Mouse (Mus musculus) G1E (cell line): ENCODE data around the gene Cadm2.

Experiments used
- CTCF ChIP-seq: IDR thresholded peaks from 2 replicates; pipeline ENCODE4 v1.5.1; 2012; ENCODE audit warnings: low read depth, low read length, inconsistent platforms, mixed read lengths
- GATA1 ChIP-seq: IDR thresholded peaks from 2 replicates; pipeline ENCODE4 v1.6.1; 2012; ENCODE audit warnings: borderline replicate concordance, low read length, inconsistent platforms, mixed read lengths
- GATA2 ChIP-seq: IDR thresholded peaks from 2 replicates; pipeline ENCODE4 v1.6.1; 2012; ENCODE audit warnings: low read depth, low read length, inconsistent platforms, borderline replicate concordance
- POLR2AphosphoS5 ChIP-seq: IDR thresholded peaks from 2 replicates; pipeline ENCODE4 v1.6.1; 2012; ENCODE audit warnings: low read depth, low read length, inconsistent platforms; ENCODE audit not compliant: insufficient replicate concordance
- TAL1 ChIP-seq: conservative IDR thresholded peaks from 2 replicates; pipeline ENCODE4 v1.6.1; 2012; ENCODE audit warnings: low read depth, low read length, inconsistent platforms, mixed read lengths

DNA sequence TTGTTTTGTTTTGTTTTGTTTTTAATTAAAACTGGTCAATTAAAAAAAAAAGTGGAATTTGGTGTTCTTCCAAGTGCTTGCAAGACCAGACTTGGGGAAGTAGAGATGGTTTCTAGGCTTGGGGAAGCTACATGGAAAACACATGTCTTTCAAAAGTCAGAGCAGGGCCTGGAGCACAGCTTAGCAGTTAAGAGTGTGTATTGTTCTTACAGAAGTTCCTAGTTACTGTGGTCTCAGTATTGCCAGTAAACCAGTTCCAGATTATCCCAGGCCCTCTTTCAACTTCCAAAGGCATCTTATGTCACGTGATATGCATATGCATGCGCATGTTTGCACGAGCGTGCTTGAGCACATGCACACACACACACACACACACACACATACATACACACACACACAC, 972.9 kb downstream of the Cadm2 start:
- TF ChIP-seq CTCF, result no peak
- TF ChIP-seq POLR2AphosphoS5, result no peak
- no peak for TF ChIP-seq GATA1
- no peak for TF ChIP-seq TAL1
- TF ChIP-seq GATA2, result no peak
